Mouse (Mus musculus) cerebellum, postnatal 14 days (tissue): Measurements from ENCODE around the gene Eif5a2.
A peak's percentile ranks its signal among the peaks of the same experiment; 100 is the strongest.

ENCODE experiments used
- DNase-seq, 2 experiments: peaks; one replicate each; pipeline ENCODE4 v3.0.0; 2021; ENCODE audit warnings: mixed read lengths in 2 of 2

Eif5a2 gene

GRCm38 (mm10) chr3:28814361-28814760, 33.3 kb downstream of the Eif5a2 start:
- DNase-seq = peak; percentile 23 to 57

DNA sequence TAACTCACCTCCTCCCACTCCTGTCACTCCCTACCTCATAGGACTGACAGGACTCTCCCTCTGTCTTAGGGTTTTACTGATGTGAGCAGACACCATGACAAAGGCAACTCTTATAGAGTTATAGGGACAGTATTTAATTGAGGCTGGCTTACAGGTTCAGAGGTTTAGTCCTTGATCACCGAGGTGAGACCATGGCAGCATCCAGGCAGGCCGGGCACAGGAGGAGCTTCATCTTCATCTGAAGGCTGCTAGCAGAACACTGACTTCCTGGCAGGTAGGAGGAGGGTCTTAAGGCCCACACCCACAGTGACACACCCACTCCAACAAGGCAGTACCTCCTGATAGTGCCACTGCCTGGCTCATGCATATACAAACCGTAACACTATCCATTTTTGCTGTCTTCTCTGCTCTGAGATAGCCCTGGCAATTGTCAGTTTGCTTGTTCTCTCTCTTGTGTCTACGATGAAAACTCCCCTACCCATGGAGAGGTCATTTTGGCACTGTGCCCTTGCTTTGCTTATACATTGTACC, 35.0 kb downstream of the Eif5a2 start:
- DNase-seq = no peak

- no peak for DNase-seq
Measured at GRCm38 (mm10) chr3:28826272-28826671, 45.2 kb downstream of the Eif5a2 start.

GRCm38 (mm10) chr3:28827605-28828004, 46.5 kb downstream of the Eif5a2 start:
- DNase-seq = no peak

DNA sequence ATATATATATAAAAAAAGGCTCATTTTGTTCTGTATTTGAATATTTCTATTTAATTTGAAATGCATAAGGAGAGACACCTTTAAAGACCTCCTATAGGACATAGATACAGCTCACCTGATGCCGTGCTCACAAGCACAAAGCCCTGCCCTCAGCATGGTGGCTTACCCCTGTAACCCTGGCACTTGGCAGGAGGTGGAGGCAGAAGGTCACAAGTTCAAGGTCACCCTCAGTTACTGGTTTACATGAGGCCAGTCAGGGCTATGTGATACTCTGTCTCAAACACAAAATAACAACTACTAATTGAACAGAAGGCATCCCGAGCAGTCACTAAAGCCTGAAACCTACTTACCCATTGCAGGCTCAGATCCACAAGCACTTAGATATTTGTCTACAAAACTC, 48.4 kb downstream of the Eif5a2 start:
- no peak for DNase-seq

DNA sequence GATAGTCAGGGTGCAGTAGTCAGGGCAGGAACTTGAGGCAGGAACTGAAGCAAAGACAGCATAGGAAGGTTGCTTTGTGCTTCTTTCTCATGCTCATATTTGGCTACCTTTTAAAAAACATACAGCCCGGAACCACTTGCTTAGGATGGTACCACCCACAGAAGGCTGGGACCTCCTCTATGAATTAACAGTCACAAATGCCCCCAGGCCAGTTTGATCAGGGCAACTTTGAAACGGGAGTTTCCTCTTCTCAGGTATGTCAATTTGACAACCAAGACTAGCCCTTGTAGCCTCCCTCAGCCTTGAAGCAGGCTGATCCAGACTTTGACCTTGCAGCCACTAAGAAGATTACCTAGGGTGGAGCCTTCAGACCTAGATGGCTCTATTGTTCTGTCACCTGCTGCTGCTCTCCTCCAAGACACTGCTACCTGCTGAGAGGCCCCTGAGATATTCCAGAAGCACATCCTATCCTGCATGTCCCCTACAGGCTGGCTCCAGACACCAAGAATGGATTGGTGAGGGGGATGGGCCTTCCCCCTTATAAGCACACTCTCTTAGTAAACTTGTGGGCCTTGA, 55.8 kb downstream of the Eif5a2 start:
- no peak for DNase-seq

DNA sequence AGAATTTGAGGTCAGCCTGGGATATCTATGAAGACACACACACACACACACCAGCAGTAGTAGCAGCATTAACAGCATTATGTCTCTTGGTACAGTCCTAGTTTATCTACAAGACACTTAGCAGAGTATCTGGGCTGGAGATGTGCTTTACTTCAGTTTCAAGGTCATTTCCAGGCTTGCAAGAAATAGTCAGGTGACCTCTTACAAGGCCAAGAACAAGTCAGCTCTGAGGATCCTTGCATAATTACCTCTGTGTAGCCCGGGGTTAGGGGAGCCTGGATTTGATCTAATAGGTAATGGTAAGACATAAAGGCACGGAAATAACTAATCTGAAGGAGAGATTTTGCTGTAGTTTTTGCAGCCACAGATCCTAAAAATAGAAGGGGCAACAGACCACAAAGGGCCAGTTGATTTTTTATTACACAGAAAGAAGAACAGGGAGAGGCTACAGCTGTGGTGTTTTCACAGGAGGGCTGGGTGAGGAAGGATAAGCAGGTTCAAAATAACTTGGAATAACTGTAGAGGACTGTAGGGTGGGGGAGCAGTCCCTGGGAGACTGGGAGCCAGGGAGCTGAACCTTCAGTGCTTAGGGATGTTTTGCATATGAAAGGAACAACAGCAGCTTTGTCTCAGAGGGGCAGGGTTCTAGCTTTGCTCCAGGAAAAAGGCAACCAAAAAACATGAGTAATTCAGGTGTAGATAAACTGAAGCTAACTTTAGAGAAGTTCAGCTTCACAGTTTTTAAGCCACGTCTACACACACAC, 61.0 kb downstream of the Eif5a2 start:
- no peak for DNase-seq

- DNase-seq = no peak
Measured at GRCm38 (mm10) chr3:28843231-28843630, 62.2 kb downstream of the Eif5a2 start.

DNA sequence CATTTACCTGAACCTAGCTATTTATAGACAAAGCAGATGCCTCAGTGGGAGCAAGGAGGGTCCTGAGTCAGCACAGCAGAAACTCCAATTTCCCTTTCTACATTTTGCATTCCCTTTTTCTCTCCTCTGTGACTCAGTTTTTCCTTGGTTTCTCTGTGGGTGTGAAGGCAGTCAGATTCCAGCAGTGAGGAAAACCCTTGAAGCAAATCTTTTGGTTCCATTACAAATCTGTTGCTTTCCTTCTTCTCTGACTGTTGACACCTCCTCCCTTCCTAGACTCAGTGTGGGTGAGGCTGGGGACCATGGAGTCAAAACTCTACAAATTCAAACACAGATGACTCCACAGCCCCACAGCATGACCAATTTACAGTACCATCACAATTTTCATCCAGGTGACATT, 66.0 kb downstream of the Eif5a2 start:
- DNase-seq = no peak
